Mouse (Mus musculus) limb, embryonic 11.5 days (tissue): ENCODE measurements around the gene Ptk7. TPM values are rescaled to one million over a fixed set of nuclear protein-coding genes. Genes with fewer than 3 reads are reported as not detected.

Source experiments
- ATAC-seq: fragments of 200-750 bp; cut with Nextera tagmentation; 2 replicates; pipeline ENCODE4 v1.8.0; 2017; ENCODE audit warnings: low read depth; ENCODE audit not compliant: insufficient number of reproducible peaks, low FRiP score, low TSS enrichment
- DNase-seq: peaks from one replicate; pipeline ENCODE4 v3.0.0-alpha.2; 2015; ENCODE audit warnings: low spot score
- H3K27ac ChIP-seq: fragments of 300-500 bp; sonication (generic); replicated peaks from 2 replicates; pipeline ENCODE4 v1.5.1; 2014; ENCODE audit warnings: low read depth, mild to moderate bottlenecking, low read length
- H3K27me3 ChIP-seq: fragments of 300-500 bp; sonication (generic); 2 replicates; pipeline ENCODE4 v1.6.1; 2014; ENCODE audit warnings: mild to moderate bottlenecking, low read length, mixed read lengths; ENCODE audit not compliant: control insufficient read depth, insufficient read depth
- H3K36me3 ChIP-seq: fragments of 300-500 bp; sonication (generic); 2 replicates; pipeline ENCODE4 v1.6.1; 2014; ENCODE audit warnings: mild to moderate bottlenecking, low read length, moderate library complexity, mixed read lengths; ENCODE audit not compliant: control insufficient read depth, insufficient read depth
- H3K4me1 ChIP-seq: fragments of 300-500 bp; sonication (generic); 2 replicates; pipeline ENCODE4 v1.6.1; 2014; ENCODE audit warnings: low read length, mixed read lengths; ENCODE audit not compliant: control insufficient read depth, insufficient read depth
- H3K4me2 ChIP-seq: fragments of 300-500 bp; sonication (generic); 2 replicates; pipeline ENCODE4 v1.6.1; 2014; ENCODE audit warnings: low read depth, mild to moderate bottlenecking, moderate library complexity; ENCODE audit not compliant: severe bottlenecking
- H3K4me3 ChIP-seq: fragments of 300-500 bp; sonication (generic); 2 replicates; pipeline ENCODE4 v1.5.1; 2014; ENCODE audit warnings: low read depth, low read length
- H3K9ac ChIP-seq: fragments of 300-500 bp; sonication (generic); 2 replicates; pipeline ENCODE4 v1.6.1; 2014; ENCODE audit warnings: mild to moderate bottlenecking, low read length
- H3K9me3 ChIP-seq: fragments of 300-500 bp; sonication (generic); 2 replicates; pipeline ENCODE4 v1.6.1; 2016; ENCODE audit warnings: low read length; ENCODE audit not compliant: control insufficient read depth
- WGBS: fragments of 180-500 bp; shearing (Covaris S2); extraction: QIAGEN DNeasy Blood & Tissue Kit; methylation state at CpG from one replicate; pipeline ENCODE4 v1.1.7; 2014; 5-methylcytosine and 5-hydroxymethylcytosine counted together
- polyA plus RNA-seq: library from polyadenylated mRNA; unstranded; fragments of >200 nt; fragmentation: Nextera tagmentation; extraction: Ambion mirVana; gene quantifications from 2 replicates; pipeline ENCODE4 v1.2.1, GENCODE M21; 2014

Ptk7 gene
- polyA plus RNA-seq, 1 experiment from 2014 or later = 60.4 TPM

DNA sequence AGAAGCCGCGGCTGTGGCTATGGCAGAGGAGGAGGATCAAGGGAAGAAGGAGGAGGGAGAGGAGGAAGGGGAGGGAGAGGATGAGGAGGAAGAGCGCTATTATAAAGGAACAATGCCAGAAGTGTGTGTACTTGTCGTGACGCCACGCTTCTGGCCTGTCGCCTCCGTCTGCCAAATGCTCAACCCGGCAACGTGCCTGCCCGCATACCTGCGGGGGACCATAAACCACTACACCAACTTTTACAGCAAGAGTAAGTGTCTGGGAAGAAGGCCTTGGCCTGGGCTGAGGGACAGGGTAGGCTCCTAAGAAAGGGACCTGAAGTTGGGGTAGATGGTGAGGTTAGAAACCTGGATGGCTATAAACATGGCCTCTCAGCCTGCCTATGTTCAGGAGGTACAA lies 32.7 kb upstream of the Ptk7 start:
- Histone ChIP-seq H3K36me3 (peaks cover 55% of the 10 kb centered on the region), H3K4me3 (no peak overlapping the region), H3K27me3 (no peaks in the 10 kb centered on the region), H3K4me2 (no peak overlapping the region), H3K27ac (no peak overlapping the region), H3K9ac (no peak overlapping the region), H3K4me1 (no peaks in the 10 kb centered on the region), H3K9me3 (no peaks in the 10 kb centered on the region)
- 92% methylated on average over 12 of the region's 12 CpGs for WGBS
- ATAC-seq (no peak), DNase-seq (no peak)

- H3K4me2 ChIP-seq = no peak overlapping the region
- H3K27me3 ChIP-seq = no peaks in the 10 kb centered on the region
- H3K4me3 ChIP-seq = no peak overlapping the region
- H3K36me3 ChIP-seq = peaks cover 57% of the 10 kb centered on the region
- DNase-seq (no peak), ATAC-seq (no peak)
- no peak overlapping the region for H3K27ac ChIP-seq
- H3K9ac ChIP-seq = no peak overlapping the region
- 90% methylated on average over 9 of the region's 9 CpGs for WGBS
- H3K9me3 ChIP-seq = no peaks in the 10 kb centered on the region
- H3K4me1 ChIP-seq = no peaks in the 10 kb centered on the region
Observed at GRCm38 (mm10) chr17:46661351-46661750, 32.0 kb upstream of the Ptk7 start.

DNA sequence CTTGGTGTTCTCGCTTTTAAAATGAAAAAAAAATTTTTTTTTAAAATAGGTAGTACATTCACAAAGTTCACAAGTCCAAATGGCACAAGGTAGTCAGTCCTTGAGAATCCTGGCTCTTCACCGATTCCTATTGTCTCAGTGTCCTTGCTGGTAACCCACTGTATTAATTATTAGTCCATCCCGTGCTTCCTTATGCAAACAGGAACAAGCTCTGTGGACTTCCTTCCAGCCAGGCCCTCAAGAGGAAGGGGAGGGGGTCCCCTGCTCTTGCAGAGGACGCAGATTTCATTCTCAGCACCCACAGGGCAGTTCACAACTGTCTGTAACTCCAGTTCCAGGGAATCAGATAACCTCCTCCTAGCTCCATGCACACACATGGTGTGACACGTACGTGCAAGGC lies 26.8 kb upstream of the Ptk7 start:
- Histone ChIP-seq H3K9ac (no peak overlapping the region; the same call in 1 of the 2 replicates), H3K4me2 (no peak overlapping the region), H3K36me3 (peaks cover 56% of the 10 kb centered on the region), H3K4me1 (peaks cover 9% of the 10 kb centered on the region), H3K27me3 (no peaks in the 10 kb centered on the region), H3K9me3 (no peaks in the 10 kb centered on the region), H3K27ac (no peak overlapping the region), H3K4me3 (no peak overlapping the region)
- DNase-seq (no peak), ATAC-seq (no peak)
- WGBS = 71% methylated on average over 6 of the region's 6 CpGs

GRCm38 (mm10) chr17:46651755-46652547 lies 22.6 kb upstream of the Ptk7 start:
- Histone ChIP-seq H3K9me3 (no peaks in the 10 kb centered on the region), H3K27ac (no peak overlapping the region), H3K27me3 (no peaks in the 10 kb centered on the region), H3K36me3 (peaks cover 30% of the 10 kb centered on the region), H3K4me1 (peaks cover 14% of the 10 kb centered on the region), H3K4me2 (peak overlapping the region; percentile 89), H3K9ac (peak overlapping the region; percentile 81), H3K4me3 (peak overlapping the region; percentile 66)
- ATAC-seq (no peak), DNase-seq (no peak)
- 73% methylated on average over 20 of the region's 20 CpGs for WGBS

GRCm38 (mm10) chr17:46651292-46651691 lies 22.0 kb upstream of the Ptk7 start:
- H3K4me2 ChIP-seq = peak overlapping the region; percentile 89
- DNase-seq (no peak), ATAC-seq (no peak)
- peak overlapping the region; percentile 66 for H3K4me3 ChIP-seq
- no peaks in the 10 kb centered on the region for H3K9me3 ChIP-seq
- H3K4me1 ChIP-seq = peaks cover 18% of the 10 kb centered on the region
- peaks cover 25% of the 10 kb centered on the region for H3K36me3 ChIP-seq
- H3K27me3 ChIP-seq = no peaks in the 10 kb centered on the region
- peak overlapping the region; percentile 81 for H3K9ac ChIP-seq
- 79% methylated on average over 17 of the region's 17 CpGs for WGBS
- H3K27ac ChIP-seq = peak overlapping the region; percentile 82; the same call in 1 of the 2 replicates

DNA sequence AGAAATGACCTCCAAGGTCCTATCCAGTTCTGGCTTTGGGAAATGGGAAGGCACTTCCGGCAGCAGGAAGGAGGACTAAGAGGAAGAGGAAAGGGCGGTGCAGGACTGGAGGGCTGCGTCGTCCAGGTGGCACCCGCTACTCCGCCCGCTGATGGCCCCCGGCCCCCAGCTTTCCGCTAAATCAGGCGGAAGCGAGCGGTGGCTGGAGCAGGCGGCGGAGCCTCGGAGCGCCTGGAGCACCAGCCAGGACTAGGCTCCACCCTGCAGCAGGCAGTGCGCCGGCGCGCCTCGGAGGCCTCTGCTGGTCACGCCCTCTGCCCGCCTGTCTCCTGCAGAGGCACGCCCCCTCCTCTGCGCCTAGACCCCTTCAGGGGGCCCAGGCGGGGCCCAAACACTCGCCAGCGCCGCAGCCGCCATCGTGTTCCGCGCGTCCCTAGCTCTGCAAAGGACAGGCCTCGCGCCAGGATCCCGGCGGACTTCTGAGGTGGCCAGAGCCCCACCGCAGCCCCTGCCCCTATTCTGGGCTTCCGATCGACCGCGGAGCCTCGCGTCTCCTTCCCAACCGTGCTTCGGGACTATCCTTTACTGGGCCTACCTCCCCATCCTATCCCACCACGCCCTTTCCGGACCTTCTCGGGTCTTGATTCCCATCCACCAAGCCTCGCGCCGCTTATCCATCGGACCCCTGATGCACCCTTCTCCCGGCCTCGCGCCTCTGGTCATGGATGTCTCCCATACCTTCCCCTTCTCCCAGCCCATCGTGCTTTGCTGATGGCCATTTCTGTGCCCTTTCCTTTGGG lies 21.1 kb upstream of the Ptk7 start, which contains the start of gene Cul7:
Gene Cul7, plus strand, starts transcription at position 106 of the 800 bp plus-strand sequence.
- Histone ChIP-seq H3K4me2 (peak within 1 kb of the TSS; percentile 89), H3K9ac (peak within 1 kb of the TSS; percentile 81), H3K36me3 (peaks cover 20% of the 10 kb centered on the region), H3K4me3 (peak within 1 kb of the TSS; percentile 66), H3K27me3 (no peaks in the 10 kb centered on the region), H3K9me3 (no peaks in the 10 kb centered on the region), H3K27ac (peak within 1 kb of the TSS; percentile 82), H3K4me1 (peaks cover 18% of the 10 kb centered on the region)
- DNase-seq (peak; percentile 94), ATAC-seq (peak; percentile 92)
- whole genome bisulfite sequencing = under 1% methylated on average over 55 of the region's 58 CpGs

DNA sequence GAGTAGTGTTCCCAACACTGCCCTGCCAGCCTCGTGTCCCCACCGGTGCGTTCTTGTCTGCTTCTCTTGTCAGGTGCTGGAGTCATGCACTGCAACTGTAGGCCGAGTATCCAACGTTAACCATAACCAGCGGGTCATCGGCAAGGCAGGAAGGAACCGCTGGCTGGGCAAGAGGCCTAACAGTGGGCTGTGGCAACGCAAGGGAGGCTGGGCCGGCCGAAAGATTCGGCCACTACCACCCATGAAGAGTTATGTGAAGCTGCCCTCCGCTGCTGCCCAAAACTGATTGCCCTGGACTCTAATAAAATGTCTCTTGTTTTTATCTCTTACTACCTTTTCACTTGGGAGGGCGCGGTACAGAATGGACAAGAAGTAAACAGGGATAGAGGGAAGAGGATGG lies 20.5 kb upstream of the Ptk7 start:
- DNase-seq = peak; percentile 38
- H3K27ac ChIP-seq = peak overlapping the region; percentile 82
- H3K4me2 ChIP-seq = peak overlapping the region; percentile 89
- no peak for ATAC-seq
- 42% methylated on average over 15 of the region's 15 CpGs for WGBS
- no peaks in the 10 kb centered on the region for H3K27me3 ChIP-seq
- peak overlapping the region; percentile 81 for H3K9ac ChIP-seq
- H3K9me3 ChIP-seq = no peaks in the 10 kb centered on the region
- peaks cover 18% of the 10 kb centered on the region for H3K4me1 ChIP-seq
- H3K36me3 ChIP-seq = peaks cover 18% of the 10 kb centered on the region
- H3K4me3 ChIP-seq = peak overlapping the region; percentile 66

GRCm38 (mm10) chr17:46648436-46648835 lies 19.1 kb upstream of the Ptk7 start:
- peaks cover 6% of the 10 kb centered on the region; the same call in 1 of the 2 replicates for H3K36me3 ChIP-seq
- no peak overlapping the region for H3K4me3 ChIP-seq
- H3K4me2 ChIP-seq = no peak overlapping the region
- ATAC-seq (no peak), DNase-seq (no peak)
- no peaks in the 10 kb centered on the region for H3K27me3 ChIP-seq
- no peak overlapping the region for H3K27ac ChIP-seq
- no peaks in the 10 kb centered on the region for H3K9me3 ChIP-seq
- H3K4me1 ChIP-seq = peaks cover 21% of the 10 kb centered on the region
- 91% methylated on average over 9 of the region's 9 CpGs for WGBS
- H3K9ac ChIP-seq = no peak overlapping the region
